Mouse (Mus musculus): ENCODE measurements around the gene Hic1.
"Not testable (repeated sequence)": the region's sequence is repeated elsewhere in the genome, so short reads cannot be mapped to it uniquely, and the experiment has no call there.

The Hic1 gene

GRCm38 (mm10) chr11:75192336-75193214 is 23.3 kb upstream of the Hic1 start:
- DNase-seq (ENCODE audit: low spot score): peak; percentile 76

- DNase-seq (ENCODE audit: low spot score): no peak
Observed at GRCm38 (mm10) chr11:75191841-75192240, 22.5 kb upstream of the Hic1 start.

GRCm38 (mm10) chr11:75190905-75191441 is 21.7 kb upstream of the Hic1 start, which contains the start of gene Dph1:
Dph1 (minus strand) TSS chr11:75191241.
- DNase-seq (ENCODE audit: low spot score): no peak

- peak; percentile 82 for DNase-seq (ENCODE audit: low spot score)
Observed at GRCm38 (mm10) chr11:75190371-75190724, 21.0 kb upstream of the Hic1 start.

- no peak for DNase-seq (ENCODE audit: low spot score)
Observed at GRCm38 (mm10) chr11:75189713-75190370, 20.5 kb upstream of the Hic1 start.

GRCm38 (mm10) chr11:75184986-75185385 is 15.7 kb upstream of the Hic1 start:
- no peak for DNase-seq (ENCODE audit: low spot score)

GRCm38 (mm10) chr11:75184573-75184972 is 15.3 kb upstream of the Hic1 start:
- DNase-seq (ENCODE audit: low spot score): no peak

GRCm38 (mm10) chr11:75183917-75184570 is 14.7 kb upstream of the Hic1 start:
- no peak for DNase-seq (ENCODE audit: low spot score)

- peak; percentile 90 for DNase-seq (ENCODE audit: low spot score)
Observed at GRCm38 (mm10) chr11:75178672-75179208, 9.4 kb upstream of the Hic1 start, which contains the start of gene Ovca2. Ovca2 (minus strand) TSS chr11:75178835.

GRCm38 (mm10) chr11:75178011-75178410 is 8.7 kb upstream of the Hic1 start:
- no peak for DNase-seq (ENCODE audit: low spot score)

- DNase-seq (ENCODE audit: low spot score): not testable (repeated sequence)
Observed at GRCm38 (mm10) chr11:75174574-75174973, 5.3 kb upstream of the Hic1 start.

GRCm38 (mm10) chr11:75173799-75174165 is 4.5 kb upstream of the Hic1 start:
- DNase-seq (ENCODE audit: low spot score): no peak

GRCm38 (mm10) chr11:75173095-75173798 is 3.9 kb upstream of the Hic1 start:
- DNase-seq (ENCODE audit: low spot score): peak; percentile 87

- no peak for DNase-seq (ENCODE audit: low spot score)
Observed at GRCm38 (mm10) chr11:75172151-75173094, 3.1 kb upstream of the Hic1 start.

GRCm38 (mm10) chr11:75171186-75171865 is 2.0 kb upstream of the Hic1 start:
- DNase-seq (ENCODE audit: low spot score): no peak

GRCm38 (mm10) chr11:75170136-75170751 is 925 bp upstream of the Hic1 start:
- peak; percentile 87 for DNase-seq (ENCODE audit: low spot score)

- peak; percentile 83 for DNase-seq (ENCODE audit: low spot score)
Observed at GRCm38 (mm10) chr11:75168590-75169361, 543 bp downstream of the Hic1 start.
